Mouse (Mus musculus) testis, adult 2 months (tissue): ENCODE measurements around the gene Negr1.

Experiments used
- CTCF ChIP-seq: fragments of 200-500 bp; IDR thresholded peaks from 2 replicates; pipeline ENCODE4 v1.5.1; 2012; ENCODE audit warnings: low read depth, mild to moderate bottlenecking, inconsistent platforms, low read length, moderate library complexity; ENCODE audit not compliant: control insufficient read depth, insufficient read depth, insufficient replicate concordance
- POLR2A ChIP-seq: fragments of 200-500 bp; IDR thresholded peaks from 2 replicates; pipeline ENCODE4 v1.6.1; 2012; ENCODE audit warnings: low read depth, mild to moderate bottlenecking, inconsistent platforms, low read length, moderate library complexity; ENCODE audit not compliant: control insufficient read depth

GRCm38 (mm10) chr3:156999177-156999808 is 437.7 kb downstream of the Negr1 start:
- no peak for TF ChIP-seq POLR2A
- no peak for TF ChIP-seq CTCF
